Mouse (Mus musculus): ENCODE measurements at regions not wholly inside any gene's neighbourhood (a gene's known extent, or its start where the extent isn't known, plus 50 kb on each side); places are given as distances from the start of the nearest gene placed in this dataset.

DNA sequence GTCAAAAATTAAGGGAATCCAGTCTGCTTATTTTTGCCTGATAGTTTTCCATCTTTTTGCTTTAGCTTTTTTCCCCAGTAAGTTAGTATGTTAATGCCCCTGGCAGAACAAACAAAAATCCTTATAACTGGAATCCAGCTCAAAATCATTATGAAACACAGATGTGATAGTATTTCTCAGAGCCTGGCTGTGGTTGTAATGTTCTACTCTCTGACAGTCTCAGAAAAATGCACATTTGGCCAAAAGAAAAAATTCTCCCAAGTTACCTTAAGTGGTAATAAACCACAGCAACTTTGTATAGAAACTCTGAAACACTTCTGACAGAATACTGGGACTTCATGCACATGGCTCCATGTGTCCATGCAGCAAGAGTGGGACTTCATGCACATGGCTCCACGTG, 193.5 kb upstream of the Rnd3 start:
- TF ChIP-seq CTCF (conservative IDR thresholded peaks at IDR 0.05; ENCODE audit: insufficient read depth, insufficient read length, low read depth, low read length) (no peak), POLR2A (IDR thresholded peaks at IDR 0.05; ENCODE audit: low read depth, low read length) (no peak)

Measured in kidney, adult 2 months (tissue).